Mouse (Mus musculus): ENCODE results near the gene Atg3. TPM values are rescaled to one million over a fixed set of nuclear protein-coding genes. Genes with fewer than 3 reads are reported as not detected.

The Atg3 gene
- total RNA-seq, 2 experiments from 2014 or later = 45.2 to 48.3 TPM

GRCm38 (mm10) chr16:45204859-45205670 lies 46.5 kb downstream of the Atg3 start:
- DNase-seq = no peak

DNA sequence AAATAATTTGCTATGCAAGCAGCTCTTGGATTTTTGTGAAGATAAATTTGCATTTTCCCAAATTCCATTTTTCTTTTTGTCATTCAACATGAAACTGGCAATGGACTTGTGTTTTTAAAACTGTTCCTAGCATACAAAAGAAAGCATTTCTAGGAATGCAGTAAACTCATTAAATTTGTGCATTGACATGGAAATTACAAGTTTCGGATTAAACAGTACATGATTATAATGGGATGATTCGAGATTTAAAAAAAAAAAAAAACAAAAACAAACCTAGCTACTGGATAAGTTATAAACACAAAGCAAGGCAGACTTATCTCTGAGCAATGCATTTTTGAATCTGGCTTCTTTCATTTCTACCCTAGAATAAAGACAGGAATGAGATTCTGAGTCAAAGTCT lies 63.4 kb downstream of the Atg3 start:
- no peak for DNase-seq

GRCm38 (mm10) chr16:45222771-45223170 lies 64.2 kb downstream of the Atg3 start:
- no peak for DNase-seq

GRCm38 (mm10) chr16:45223648-45224388 lies 65.2 kb downstream of the Atg3 start, which contains the start of gene Btla:
Gene Btla (plus strand): TSS chr16:45224315.
- no peak for DNase-seq

GRCm38 (mm10) chr16:45224431-45225008 lies 65.9 kb downstream of the Atg3 start:
- DNase-seq = no peak

- DNase-seq = no peak
These were observed 68.4 kb downstream of the Atg3 start for GRCm38 (mm10) chr16:45227002-45227401.

- no peak for DNase-seq
These were observed 72.7 kb downstream of the Atg3 start for GRCm38 (mm10) chr16:45231296-45231695.

- DNase-seq = no peak
These were observed 74.4 kb downstream of the Atg3 start for GRCm38 (mm10) chr16:45233007-45233406.

Other genes starting within 250 kb of the Atg3 start
- not detected for gene Cd200r3, start 215.1 kb upstream of the Atg3 start, total RNA-seq (2021)
- gene Ccdc80, start 65.4 kb upstream of the Atg3 start, total RNA-seq (2021) = 1 to 10 TPM; 3.1 to 3.4 TPM
- 10 to 100 TPM; 53.0 to 57.7 TPM for gene Slc35a5, start 79 bp upstream of the Atg3 start, total RNA-seq (2021)
- under 1 TPM in 1 of 2 experiments, not detected in 1; 0.12 TPM for gene Btla, start 65.5 kb downstream of the Atg3 start, total RNA-seq (2021)

Data from layer of hippocampus, postnatal 36 days (tissue).